In the genomic region with DNA sequence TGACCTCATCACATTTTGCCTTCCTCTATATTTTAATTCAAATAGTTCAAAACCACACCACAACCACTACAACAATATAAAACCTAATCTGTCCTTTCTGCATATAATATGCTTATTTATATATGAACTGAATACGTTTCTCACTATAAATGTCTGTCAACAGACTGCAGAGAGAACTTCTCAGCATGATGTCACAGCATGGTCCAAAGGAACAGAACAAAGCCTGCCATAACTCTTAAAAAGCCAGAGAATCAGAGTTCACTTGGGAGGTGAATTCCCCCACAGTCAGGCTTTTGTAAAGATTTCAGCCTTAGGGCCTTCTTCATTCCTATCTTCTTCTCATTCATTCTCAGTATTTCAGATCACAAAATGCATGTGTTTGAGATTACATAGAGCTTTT, we compare ENCODE assay signal across 23 mouse cellular contexts.
DNase-seq lines count a peak whose midpoint lies in the region; ATAC-seq and TF ChIP-seq lines count a peak whose summit lies in the region.
"Had no signal": no experiment of that assay in that cellular context is flagged by ENCODE, and none has a peak within 500 bp of the region (broad histone marks: within the 10 kb centered on the region; RNA-seq: fewer than 3 reads in every experiment).

No protein-coding gene starts in this region.

- H3K9ac ChIP-seq in heart, adult 2 months (ENCODE audit: low read depth, low read length) = no peak overlapping the region
- H3K9ac ChIP-seq: forebrain, embryonic 13.5 days; liver, embryonic 14.5 days; lung, embryonic 15.5 days; neural tube, embryonic 12.5 days had no signal

- DNase-seq in R1 (ENCODE audit: low read depth, low spot score) = peak; percentile 0
- peak; percentile 4 for DNase-seq in brain, embryonic 14.5 days (ENCODE audit: low read depth)
- DNase-seq in cerebellum, adult 9-11 months = peak; percentile 35
- DNase-seq in mesoderm, embryonic 11.5 days (ENCODE audit: low read depth, low spot score) = peak; percentile 33
- no peak for DNase-seq in left cerebral cortex, adult 11 months (ENCODE audit: low spot score)
- DNase-seq in heart, adult 2 months = no peak
- DNase-seq: adrenal gland, postnatal 10 days; gastrocnemius, postnatal 10 days; kidney, adult 2 months; kidney, postnatal 10 days; layer of hippocampus, postnatal 36 days; right cerebral cortex, postnatal 14 days; spleen, adult 18-20 months; thymus, postnatal 4 days had no signal

- no peak for ATAC-seq in erythroblast, adult 5-6 weeks (replicated peaks; ENCODE audit: low FRiP score, poor library complexity, severe bottlenecking)
- ATAC-seq: forebrain, embryonic 13.5 days had no signal

- H3K27me3 ChIP-seq in heart, adult 2 months (ENCODE audit: control insufficient read depth, insufficient read depth, low read length) = no peaks in the 10 kb centered on the region
- H3K27me3 ChIP-seq: forebrain, embryonic 13.5 days; lung, embryonic 15.5 days; neural tube, embryonic 12.5 days had no signal

- WGBS in heart, adult 2 months = 41% methylated on average over 1 of the region's 1 CpGs

- H3K36me3 ChIP-seq in heart, adult 2 months (ENCODE audit: control insufficient read depth, insufficient read depth, low read length) = no peaks in the 10 kb centered on the region
- H3K36me3 ChIP-seq: hindbrain, embryonic 10.5 days; lung, embryonic 15.5 days; neural tube, embryonic 12.5 days had no signal

- no peak for TF ChIP-seq CTCF in brain, embryonic 14.5 days (IDR thresholded peaks at IDR 0.05; ENCODE audit: borderline replicate concordance, extremely low read depth, insufficient read depth, insufficient read length)
- TF ChIP-seq CTCF in heart, adult 2 months (IDR thresholded peaks at IDR 0.05) = no peak

- no peak overlapping the region for H3K4me3 ChIP-seq in heart, adult 2 months
- H3K4me3 ChIP-seq: erythroblast, embryonic 14.5 days; forebrain, embryonic 13.5 days; hindbrain, embryonic 10.5 days; layer of hippocampus, adult 2 months; lung, embryonic 15.5 days; neural tube, embryonic 12.5 days had no signal

- H3K79me2 ChIP-seq in heart, adult 2 months (replicated peaks; ENCODE audit: control insufficient read depth, insufficient read depth, low read length) = no peaks in the 10 kb centered on the region

- no peak for TF ChIP-seq EP300 in heart, adult 2 months (IDR thresholded peaks at IDR 0.05; ENCODE audit: insufficient read depth, low read depth, low read length)

- H3K4me1 ChIP-seq in heart, adult 2 months (ENCODE audit: control insufficient read depth, insufficient read depth, low read length) = no peaks in the 10 kb centered on the region
- H3K4me1 ChIP-seq: forebrain, embryonic 13.5 days; hindbrain, embryonic 10.5 days; lung, embryonic 15.5 days; neural tube, embryonic 12.5 days had no signal

- no peak overlapping the region for H3K27ac ChIP-seq in heart, adult 2 months
- H3K27ac ChIP-seq: forebrain, embryonic 13.5 days; hindbrain, embryonic 10.5 days; layer of hippocampus, adult 2 months; liver, embryonic 14.5 days; lung, embryonic 15.5 days; macrophage; neural tube, embryonic 12.5 days had no signal

- intact Hi-C loops in heart, adult 2 months (cut with DNase I) = no loop called here

- TF ChIP-seq POLR2A in brain, embryonic 14.5 days (IDR thresholded peaks at IDR 0.05; ENCODE audit: borderline replicate concordance, extremely low read depth, insufficient read depth, insufficient read length, poor library complexity, severe bottlenecking) = no peak
- no peak for TF ChIP-seq POLR2A in heart, adult 2 months (IDR thresholded peaks at IDR 0.05; ENCODE audit: insufficient read depth, low read depth, low read length)

Comparison
In these comparisons a context has a peak if more than half of its experiments do, and no peak if none do; other contexts are left out.
1. DNase-seq: peak in R1 (single experiment), brain, embryonic 14.5 days (single experiment), cerebellum, adult 9-11 months (single experiment) and mesoderm, embryonic 11.5 days (single experiment); none in left cerebral cortex, adult 11 months (single experiment) and heart, adult 2 months (0 of 2).